Mouse (Mus musculus) adipocyte (in vitro differentiated cells): ENCODE results near the gene Galnt2.
A peak's percentile ranks its signal among the peaks of the same experiment; 100 is the strongest.

Experiments
- DNase-seq: peaks from one replicate; pipeline ENCODE4 v3.0.0-alpha.2; 2016; ENCODE audit warnings: low spot score

The Galnt2 gene

GRCm38 (mm10) chr8:124292965-124293364 is 61.8 kb downstream of the Galnt2 start:
- DNase-seq, result no peak

GRCm38 (mm10) chr8:124294425-124294824 is 63.2 kb downstream of the Galnt2 start:
- DNase-seq, result no peak

GRCm38 (mm10) chr8:124294900-124295299 is 63.7 kb downstream of the Galnt2 start:
- peak; percentile 55 for DNase-seq

GRCm38 (mm10) chr8:124295357-124295756 is 64.2 kb downstream of the Galnt2 start:
- DNase-seq, result no peak

- no peak for DNase-seq
Observed at GRCm38 (mm10) chr8:124301512-124301911, 70.3 kb downstream of the Galnt2 start.

- DNase-seq, result no peak
Observed at GRCm38 (mm10) chr8:124301935-124302555, 70.9 kb downstream of the Galnt2 start.

- no peak for DNase-seq
Observed at GRCm38 (mm10) chr8:124303211-124303902, 72.2 kb downstream of the Galnt2 start.

- DNase-seq, result no peak
Observed at GRCm38 (mm10) chr8:124304141-124304540, 73.0 kb downstream of the Galnt2 start.

GRCm38 (mm10) chr8:124306574-124306973 is 75.4 kb downstream of the Galnt2 start:
- DNase-seq, result no peak

- DNase-seq, result no peak
Observed at GRCm38 (mm10) chr8:124307700-124308099, 76.5 kb downstream of the Galnt2 start.

GRCm38 (mm10) chr8:124310509-124310908 is 79.3 kb downstream of the Galnt2 start:
- DNase-seq, result no peak

GRCm38 (mm10) chr8:124311111-124311510 is 79.9 kb downstream of the Galnt2 start:
- no peak for DNase-seq

- no peak for DNase-seq
Observed at GRCm38 (mm10) chr8:124311723-124312122, 80.5 kb downstream of the Galnt2 start.

GRCm38 (mm10) chr8:124312228-124312627 is 81.0 kb downstream of the Galnt2 start:
- DNase-seq, result no peak

GRCm38 (mm10) chr8:124314803-124315202 is 83.6 kb downstream of the Galnt2 start:
- no peak for DNase-seq

- DNase-seq, result peak; percentile 54
Observed at GRCm38 (mm10) chr8:124316466-124317136, 85.4 kb downstream of the Galnt2 start.

- peak; percentile 30 for DNase-seq
Observed at GRCm38 (mm10) chr8:124317191-124317682, 86.0 kb downstream of the Galnt2 start.

GRCm38 (mm10) chr8:124317821-124318220 is 86.6 kb downstream of the Galnt2 start:
- no peak for DNase-seq

- peak; percentile 17 for DNase-seq
Observed at GRCm38 (mm10) chr8:124318612-124319315, 87.6 kb downstream of the Galnt2 start.

GRCm38 (mm10) chr8:124319316-124319652 is 88.1 kb downstream of the Galnt2 start:
- DNase-seq, result no peak

- no peak for DNase-seq
Observed at GRCm38 (mm10) chr8:124321227-124321840, 90.1 kb downstream of the Galnt2 start.

- DNase-seq, result no peak
Observed at GRCm38 (mm10) chr8:124323356-124323755, 92.2 kb downstream of the Galnt2 start.
